In genomic region chr1:90353325-90353724, GRCm38 (mm10) we compare ENCODE assay signal across 16 mouse cellular contexts.
DNase-seq lines count a peak whose midpoint lies in the region; ATAC-seq and TF ChIP-seq lines count a peak whose summit lies in the region.
"Had no signal": no experiment of that assay in that cellular context is flagged by ENCODE, and none has a peak within 500 bp of the region (broad histone marks: within the 10 kb centered on the region; RNA-seq: fewer than 3 reads in every experiment).

No protein-coding gene starts in this region.

- peaks cover 7% of the 10 kb centered on the region; the same call in 1 of the 2 replicates for H3K27me3 ChIP-seq in midbrain, embryonic 10.5 days (ENCODE audit: low read depth, poor library complexity, severe bottlenecking)
- H3K27me3 ChIP-seq in midbrain, postnatal 0 days (ENCODE audit: insufficient read depth, low read length): no peaks in the 10 kb centered on the region
- no peaks in the 10 kb centered on the region for H3K27me3 ChIP-seq in embryonic facial prominence, embryonic 15.5 days
- H3K27me3 ChIP-seq in midbrain, embryonic 15.5 days (replicated peaks): no peaks in the 10 kb centered on the region
- H3K27me3 ChIP-seq: limb, embryonic 15.5 days had no signal

- no peak overlapping the region for H3K4me3 ChIP-seq in midbrain, embryonic 10.5 days
- no peak overlapping the region for H3K4me3 ChIP-seq in midbrain, postnatal 0 days (ENCODE audit: low read depth, low read length)
- H3K4me3 ChIP-seq in embryonic facial prominence, embryonic 15.5 days (replicated peaks): no peak overlapping the region
- no peak overlapping the region for H3K4me3 ChIP-seq in midbrain, embryonic 15.5 days
- H3K4me3 ChIP-seq: limb, embryonic 15.5 days had no signal

- no peak overlapping the region for H3K9ac ChIP-seq in midbrain, postnatal 0 days (replicated peaks; ENCODE audit: low read length, poor library complexity, severe bottlenecking)
- no peak overlapping the region for H3K9ac ChIP-seq in embryonic facial prominence, embryonic 15.5 days
- H3K9ac ChIP-seq in midbrain, embryonic 15.5 days: no peak overlapping the region
- H3K9ac ChIP-seq: hindbrain, embryonic 14.5 days; limb, embryonic 15.5 days; lung, embryonic 14.5 days had no signal

- ATAC-seq in midbrain, postnatal 0 days (ENCODE audit: low FRiP score): no peak
- ATAC-seq in embryonic facial prominence, embryonic 15.5 days (ENCODE audit: insufficient number of reproducible peaks, low FRiP score, low TSS enrichment, low read depth): peak; percentile 29; the same call in 1 of the 2 replicates
- peak; percentile 58 for ATAC-seq in midbrain, embryonic 15.5 days (replicated peaks)

- 11% methylated on average over 7 of the region's 7 CpGs for WGBS in midbrain, embryonic 10.5 days
- 17% methylated on average over 7 of the region's 7 CpGs for WGBS in midbrain, postnatal 0 days
- 25% methylated on average over 7 of the region's 7 CpGs for WGBS in embryonic facial prominence, embryonic 15.5 days
- 10% methylated on average over 7 of the region's 7 CpGs for WGBS in midbrain, embryonic 15.5 days

- H3K4me1 ChIP-seq in midbrain, embryonic 10.5 days: peaks cover 32% of the 10 kb centered on the region
- H3K4me1 ChIP-seq in midbrain, postnatal 0 days (ENCODE audit: insufficient read depth, low read length): no peaks in the 10 kb centered on the region
- H3K4me1 ChIP-seq in embryonic facial prominence, embryonic 15.5 days: peaks cover 24% of the 10 kb centered on the region
- H3K4me1 ChIP-seq in midbrain, embryonic 15.5 days: peaks cover 12% of the 10 kb centered on the region; the same call in 1 of the 2 replicates

- H3K27ac ChIP-seq in midbrain, embryonic 10.5 days (replicated peaks): peak overlapping the region; percentile 77
- H3K27ac ChIP-seq in midbrain, postnatal 0 days (ENCODE audit: low read depth, low read length): no peak overlapping the region
- peak overlapping the region; percentile 24; the same call in 1 of the 2 replicates for H3K27ac ChIP-seq in embryonic facial prominence, embryonic 15.5 days (replicated peaks)
- peak overlapping the region; percentile 6; the same call in 1 of the 2 replicates for H3K27ac ChIP-seq in midbrain, embryonic 15.5 days
- H3K27ac ChIP-seq: hindbrain, embryonic 14.5 days; limb, embryonic 15.5 days had no signal

- H3K9me3 ChIP-seq in midbrain, embryonic 10.5 days (replicated peaks): no peaks in the 10 kb centered on the region
- no peaks in the 10 kb centered on the region for H3K9me3 ChIP-seq in midbrain, postnatal 0 days (ENCODE audit: low read length)
- H3K9me3 ChIP-seq in embryonic facial prominence, embryonic 15.5 days (replicated peaks): no peaks in the 10 kb centered on the region
- no peaks in the 10 kb centered on the region for H3K9me3 ChIP-seq in midbrain, embryonic 15.5 days
- H3K9me3 ChIP-seq: limb, embryonic 15.5 days had no signal

- DNase-seq in midbrain, embryonic 10.5 days (ENCODE audit: low spot score): no peak
- no peak for DNase-seq in midbrain, postnatal 0 days (ENCODE audit: low spot score)
- DNase-seq in yolk sac, embryonic 10.5 days (ENCODE audit: low spot score): peak; percentile 22
- no peak for DNase-seq in ovary, postnatal 10 days (ENCODE audit: low spot score)
- no peak for DNase-seq in liver
- no peak for DNase-seq in left cerebral cortex, adult 9 months (ENCODE audit: low spot score in 2 of 2)
- DNase-seq: adrenal gland, postnatal 10 days; cerebellum, postnatal 10 days; kidney, adult 9 months; layer of hippocampus, adult 9-11 months; lung, embryonic 14.5 days had no signal

- H3K4me2 ChIP-seq in midbrain, postnatal 0 days (ENCODE audit: low read depth, low read length, poor library complexity, severe bottlenecking): no peak overlapping the region
- no peak overlapping the region for H3K4me2 ChIP-seq in embryonic facial prominence, embryonic 15.5 days (replicated peaks)
- H3K4me2 ChIP-seq in midbrain, embryonic 15.5 days: no peak overlapping the region
- H3K4me2 ChIP-seq: hindbrain, embryonic 14.5 days; limb, embryonic 15.5 days; lung, embryonic 14.5 days had no signal

- H3K36me3 ChIP-seq in midbrain, embryonic 10.5 days: no peaks in the 10 kb centered on the region
- H3K36me3 ChIP-seq in midbrain, postnatal 0 days (ENCODE audit: insufficient read depth, low read length): no peaks in the 10 kb centered on the region
- H3K36me3 ChIP-seq in embryonic facial prominence, embryonic 15.5 days: no peaks in the 10 kb centered on the region
- H3K36me3 ChIP-seq in midbrain, embryonic 15.5 days (replicated peaks): no peaks in the 10 kb centered on the region
- H3K36me3 ChIP-seq: G1E; limb, embryonic 15.5 days had no signal

- no peak for TF ChIP-seq CTCF in midbrain, postnatal 0 days (IDR thresholded peaks at IDR 0.05)
